Mouse (Mus musculus) forebrain, embryonic 14.5 days (tissue): ENCODE measurements around the gene Gm14326. TPM values are rescaled to one million over a fixed set of nuclear protein-coding genes. Genes with fewer than 3 reads are reported as not detected.

ENCODE experiments used
- polyA plus RNA-seq: library from polyadenylated mRNA; unstranded; fragments of >200 nt; fragmentation: Nextera tagmentation; extraction: Ambion mirVana; gene quantifications from 2 replicates; pipeline ENCODE4 v1.2.1, GENCODE M21; 2014

Gm14326 gene
- polyA plus RNA-seq, 1 experiment from 2014 or later, result 15.4 TPM

Other genes starting within 250 kb of the Gm14326 start
- 7.9 and 11.8 TPM in 2 replicates for gene Gm14322, start 198.0 kb downstream of the Gm14326 start, polyA plus RNA-seq
- gene Gm14325, start 117.0 kb downstream of the Gm14326 start, polyA plus RNA-seq, result 38.8 and 43.3 TPM in 2 replicates
- 0.84 and 2.4 TPM in 2 replicates for gene Gm14327, start 60.2 kb downstream of the Gm14326 start, polyA plus RNA-seq
- gene Zfp972, start 31.7 kb downstream of the Gm14326 start, polyA plus RNA-seq, result not detected in 2 replicates
- gene Zfp971, start 66.0 kb upstream of the Gm14326 start, polyA plus RNA-seq, result 8.6 and 10.4 TPM in 2 replicates
- 14.2 and 15.3 TPM in 2 replicates for gene Zfp931, start 121.2 kb upstream of the Gm14326 start, polyA plus RNA-seq
- 56.4 and 66.7 TPM in 2 replicates for gene Phactr3, start 161.7 kb upstream of the Gm14326 start, polyA plus RNA-seq